Mouse (Mus musculus): ENCODE data around the gene Ccnl1.

GRCm38 (mm10) chr3:65912928-65913327 is 45.1 kb downstream of the Ccnl1 start:
- no peak for TF ChIP-seq POLR2A (IDR thresholded peaks at IDR 0.05; ENCODE audit: extremely low read depth, insufficient read depth, low read length)
- TF ChIP-seq CTCF (IDR thresholded peaks at IDR 0.05; ENCODE audit: low read depth, low read length), result no peak
